Mouse (Mus musculus): ENCODE measurements around the gene Adgre5.

The Adgre5 gene

GRCm38 (mm10) chr8:83740976-83741741 is at the start of gene Adgre5:
Gene Adgre5 (minus strand): TSS chr8:83741326.
- peak; percentile 79 for DNase-seq (ENCODE audit: low read depth, low spot score)

GRCm38 (mm10) chr8:83789826-83790225 is 48.7 kb upstream of the Adgre5 start:
- DNase-seq (ENCODE audit: low read depth, low spot score): peak; percentile 42

GRCm38 (mm10) chr8:83785046-83785445 is 43.9 kb upstream of the Adgre5 start:
- no peak for DNase-seq (ENCODE audit: low read depth, low spot score)

- DNase-seq (ENCODE audit: low read depth, low spot score): peak; percentile 92
Observed at GRCm38 (mm10) chr8:83782832-83783558, 41.9 kb upstream of the Adgre5 start.

- no peak for DNase-seq (ENCODE audit: low read depth, low spot score)
Observed at GRCm38 (mm10) chr8:83779610-83780009, 38.5 kb upstream of the Adgre5 start.

GRCm38 (mm10) chr8:83778051-83778450 is 36.9 kb upstream of the Adgre5 start:
- no peak for DNase-seq (ENCODE audit: low read depth, low spot score)

GRCm38 (mm10) chr8:83776632-83777031 is 35.5 kb upstream of the Adgre5 start:
- no peak for DNase-seq (ENCODE audit: low read depth, low spot score)

- DNase-seq (ENCODE audit: low read depth, low spot score): no peak
Observed at GRCm38 (mm10) chr8:83774221-83774620, 33.1 kb upstream of the Adgre5 start.

- DNase-seq (ENCODE audit: low read depth, low spot score): peak; percentile 66
Observed at GRCm38 (mm10) chr8:83773452-83773846, 32.3 kb upstream of the Adgre5 start.

GRCm38 (mm10) chr8:83772701-83773451 is 31.8 kb upstream of the Adgre5 start:
- peak; percentile 80 for DNase-seq (ENCODE audit: low read depth, low spot score)

GRCm38 (mm10) chr8:83771791-83772190 is 30.7 kb upstream of the Adgre5 start:
- peak; percentile 51 for DNase-seq (ENCODE audit: low read depth, low spot score)

- no peak for DNase-seq (ENCODE audit: low read depth, low spot score)
Observed at GRCm38 (mm10) chr8:83770669-83771068, 29.5 kb upstream of the Adgre5 start.

- DNase-seq (ENCODE audit: low read depth, low spot score): no peak
Observed at GRCm38 (mm10) chr8:83769720-83770119, 28.6 kb upstream of the Adgre5 start.

GRCm38 (mm10) chr8:83768526-83768925 is 27.4 kb upstream of the Adgre5 start:
- DNase-seq (ENCODE audit: low read depth, low spot score): peak; percentile 53

GRCm38 (mm10) chr8:83767442-83767841 is 26.3 kb upstream of the Adgre5 start:
- DNase-seq (ENCODE audit: low read depth, low spot score): no peak

- DNase-seq (ENCODE audit: low read depth, low spot score): no peak
Observed at GRCm38 (mm10) chr8:83765663-83766062, 24.5 kb upstream of the Adgre5 start.

- no peak for DNase-seq (ENCODE audit: low read depth, low spot score)
Observed at GRCm38 (mm10) chr8:83764717-83765116, 23.6 kb upstream of the Adgre5 start.

- DNase-seq (ENCODE audit: low read depth, low spot score): no peak
Observed at GRCm38 (mm10) chr8:83764116-83764515, 23.0 kb upstream of the Adgre5 start.

- no peak for DNase-seq (ENCODE audit: low read depth, low spot score)
Observed at GRCm38 (mm10) chr8:83759231-83759759, 18.2 kb upstream of the Adgre5 start.

- peak; percentile 54 for DNase-seq (ENCODE audit: low read depth, low spot score)
Observed at GRCm38 (mm10) chr8:83758298-83758697, 17.2 kb upstream of the Adgre5 start.

GRCm38 (mm10) chr8:83757084-83757607 is 16.0 kb upstream of the Adgre5 start:
- DNase-seq (ENCODE audit: low read depth, low spot score): no peak

GRCm38 (mm10) chr8:83756273-83756672 is 15.1 kb upstream of the Adgre5 start:
- peak; percentile 70 for DNase-seq (ENCODE audit: low read depth, low spot score)
